Mouse (Mus musculus) layer of hippocampus, adult 2 months (tissue): ENCODE measurements around the gene Podn. TPM values are rescaled to one million over a fixed set of nuclear protein-coding genes. Genes with fewer than 3 reads are reported as not detected.

Experiments used
- DNase-seq, 2 experiments: peaks; one replicate each; pipeline ENCODE4 v3.0.0; 2022; ENCODE audit warnings: low spot score in 2 of 2
- H3K27ac ChIP-seq: fragments of 200-600 bp; 2 replicates; pipeline ENCODE4 v1.8.1; 2022
- H3K4me3 ChIP-seq: fragments of 200-600 bp; 2 replicates; pipeline ENCODE4 v1.8.1; 2022; ENCODE audit warnings: mild to moderate bottlenecking
- CTCF ChIP-seq: fragments of 200-600 bp; conservative IDR thresholded peaks from 2 replicates; pipeline ENCODE4 v1.8.1; 2022; ENCODE audit warnings: antibody characterized with exemption, mild to moderate bottlenecking, moderate library complexity
- total RNA-seq, 2 experiments: library from RNA; stranded (reverse); gene quantifications; 2 replicates each; pipeline ENCODE4 v1.2.3; 2021

Podn gene
- total RNA-seq, 2 experiments from 2014 or later, result 10.2 to 10.4 TPM

- no peak for TF ChIP-seq CTCF
- H3K27ac ChIP-seq, result no peak overlapping the region
- DNase-seq, result no peak
- no peak overlapping the region for H3K4me3 ChIP-seq
These were observed 96.9 kb downstream of the Podn start for GRCm38 (mm10) chr4:107999380-107999779.

- DNase-seq, result no peak
- no peak overlapping the region for H3K27ac ChIP-seq
- no peak overlapping the region for H3K4me3 ChIP-seq
- no peak for TF ChIP-seq CTCF
These were observed 97.5 kb downstream of the Podn start for GRCm38 (mm10) chr4:107998641-107999332.

GRCm38 (mm10) chr4:107996418-107996986, 99.7 kb downstream of the Podn start:
- no peak for TF ChIP-seq CTCF
- no peak overlapping the region for H3K4me3 ChIP-seq
- no peak for DNase-seq
- H3K27ac ChIP-seq, result no peak overlapping the region

- Histone ChIP-seq H3K4me3 (no peak overlapping the region), H3K27ac (no peak overlapping the region)
- no peak for TF ChIP-seq CTCF
- no peak for DNase-seq
These were observed 100.5 kb downstream of the Podn start for GRCm38 (mm10) chr4:107995727-107996126.

- Histone ChIP-seq H3K4me3 (no peak overlapping the region), H3K27ac (no peak overlapping the region)
- no peak for TF ChIP-seq CTCF
- DNase-seq, result no peak
These were observed 101.2 kb downstream of the Podn start for GRCm38 (mm10) chr4:107995011-107995410.

- H3K27ac ChIP-seq, result no peak overlapping the region
- no peak for TF ChIP-seq CTCF
- DNase-seq, result no peak
- H3K4me3 ChIP-seq, result no peak overlapping the region
These were observed 104.4 kb downstream of the Podn start for GRCm38 (mm10) chr4:107991879-107992278.

- no peak for DNase-seq
- TF ChIP-seq CTCF, result no peak
- Histone ChIP-seq H3K4me3 (no peak overlapping the region), H3K27ac (no peak overlapping the region)
These were observed 105.4 kb downstream of the Podn start for GRCm38 (mm10) chr4:107990818-107991217.

GRCm38 (mm10) chr4:107988931-107989330, 107.3 kb downstream of the Podn start:
- no peak for TF ChIP-seq CTCF
- Histone ChIP-seq H3K27ac (no peak overlapping the region), H3K4me3 (no peak overlapping the region)
- no peak for DNase-seq

GRCm38 (mm10) chr4:107986386-107987168, 109.7 kb downstream of the Podn start:
- TF ChIP-seq CTCF, result no peak
- Histone ChIP-seq H3K4me3 (no peak overlapping the region), H3K27ac (no peak overlapping the region)
- no peak for DNase-seq

GRCm38 (mm10) chr4:107985812-107986211, 110.4 kb downstream of the Podn start:
- no peak for TF ChIP-seq CTCF

GRCm38 (mm10) chr4:107984282-107984981, 111.8 kb downstream of the Podn start:
- peak; percentile 72 to 80 for DNase-seq
- TF ChIP-seq CTCF, result no peak
- no peak overlapping the region for H3K4me3 ChIP-seq
- peak overlapping the region; percentile 72; the same call in 1 of the 2 replicates for H3K27ac ChIP-seq

More at GRCm38 (mm10) chr4:107985812-107986211, 110.4 kb downstream of the Podn start:
- no peak overlapping the region for H3K4me3 ChIP-seq
- H3K27ac ChIP-seq, result no peak overlapping the region
- DNase-seq, result no peak

- no peak for TF ChIP-seq CTCF
- Histone ChIP-seq H3K27ac (no peak overlapping the region), H3K4me3 (no peak overlapping the region)
- no peak for DNase-seq
These were observed 112.5 kb downstream of the Podn start for GRCm38 (mm10) chr4:107983717-107984116.
